Mouse (Mus musculus) layer of hippocampus, postnatal 25 days (tissue): ENCODE measurements around the gene Lingo3. TPM values are rescaled to one million over a fixed set of nuclear protein-coding genes. Genes with fewer than 3 reads are reported as not detected.

Experiments used
- DNase-seq, 2 experiments: peaks; one replicate each; pipeline ENCODE4 v3.0.0; 2022; ENCODE audit warnings: mixed read lengths in 2 of 2, low spot score in 1 of 2; ENCODE audit errors: extremely low spot score in 1 of 2
- total RNA-seq, 2 experiments: library from RNA; stranded (reverse); gene quantifications; 2 replicates each; pipeline ENCODE4 v1.2.3; 2021

Gene Lingo3
- total RNA-seq, 2 experiments from 2014 or later = 38.3 to 39.9 TPM

DNA sequence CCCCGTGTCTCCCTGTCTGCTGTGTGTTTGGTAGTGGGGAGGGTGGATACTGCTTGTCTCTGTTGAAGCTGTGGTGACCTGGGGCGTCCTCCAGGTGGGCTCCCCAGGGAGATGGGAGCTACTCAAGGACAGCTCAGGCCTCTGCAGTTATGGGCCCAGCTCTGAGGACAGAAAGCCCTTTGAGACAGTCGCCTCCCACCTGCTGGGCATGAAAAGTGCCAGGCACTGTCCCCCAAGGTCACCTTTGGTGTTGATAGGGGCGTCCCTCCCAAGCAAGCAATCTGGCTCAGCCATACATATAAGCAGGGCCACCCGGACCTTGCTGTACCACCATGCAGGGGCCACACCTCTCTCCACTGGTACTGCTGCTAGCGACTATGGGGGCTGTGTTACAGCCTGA is 38.9 kb downstream of the Lingo3 start, which contains the start of gene Amh:
Amh (plus strand) TSS at position 328 of the 400 bp plus-strand sequence.
- no peak for DNase-seq

DNA sequence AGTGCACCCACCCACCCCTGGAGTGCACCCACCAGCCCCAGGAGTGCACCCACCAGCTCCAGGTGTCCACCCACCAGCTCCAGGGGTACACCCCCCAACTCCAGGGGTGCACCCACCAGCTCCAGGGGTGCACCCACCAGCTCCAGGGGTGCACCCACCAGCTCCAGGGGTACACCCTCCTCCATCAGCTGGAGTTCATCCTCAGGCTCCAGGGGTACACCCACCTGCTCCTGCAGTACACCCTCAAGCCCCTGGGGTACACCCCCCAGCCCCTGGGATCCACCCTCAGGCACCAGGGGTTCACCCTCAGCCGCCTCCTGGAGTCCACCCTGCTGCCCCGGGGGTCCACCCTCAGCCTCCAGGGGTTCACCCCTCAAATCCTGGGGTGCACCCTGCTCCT is 39.5 kb downstream of the Lingo3 start:
- no peak for DNase-seq

DNA sequence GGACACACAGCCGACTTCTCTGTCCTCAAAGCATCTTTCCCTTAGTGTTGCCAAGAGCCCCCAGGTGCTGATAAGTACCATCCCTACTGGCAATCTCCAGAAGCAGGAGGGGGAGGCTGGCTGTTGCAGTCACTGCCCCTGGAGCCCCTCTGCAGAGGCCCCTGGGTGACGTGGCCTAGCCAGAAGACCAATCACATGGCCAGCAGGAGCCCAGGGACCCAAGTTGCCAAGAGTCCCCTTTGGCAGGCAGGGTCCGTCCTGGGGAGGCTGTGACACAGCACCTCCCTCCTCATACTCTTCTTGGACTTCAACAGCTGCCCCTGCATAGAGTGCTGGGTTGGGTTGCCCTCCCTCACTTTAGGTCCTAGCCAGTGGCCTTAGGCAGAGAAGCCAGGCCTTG is 40.8 kb downstream of the Lingo3 start:
- no peak for DNase-seq

GRCm38 (mm10) chr10:80802204-80802912 is 41.5 kb downstream of the Lingo3 start:
- no peak for DNase-seq

- DNase-seq = no peak
Observed at GRCm38 (mm10) chr10:80799070-80799566, 44.7 kb downstream of the Lingo3 start.

- DNase-seq = peak; percentile 98
Observed at GRCm38 (mm10) chr10:80798150-80799006, 45.5 kb downstream of the Lingo3 start, which contains the start of the genes Sf3a2 and Plekhj1. TSS of gene Sf3a2 (plus strand) at chr10:80798198. TSS of gene Plekhj1 (minus strand) at chr10:80798626.

DNA sequence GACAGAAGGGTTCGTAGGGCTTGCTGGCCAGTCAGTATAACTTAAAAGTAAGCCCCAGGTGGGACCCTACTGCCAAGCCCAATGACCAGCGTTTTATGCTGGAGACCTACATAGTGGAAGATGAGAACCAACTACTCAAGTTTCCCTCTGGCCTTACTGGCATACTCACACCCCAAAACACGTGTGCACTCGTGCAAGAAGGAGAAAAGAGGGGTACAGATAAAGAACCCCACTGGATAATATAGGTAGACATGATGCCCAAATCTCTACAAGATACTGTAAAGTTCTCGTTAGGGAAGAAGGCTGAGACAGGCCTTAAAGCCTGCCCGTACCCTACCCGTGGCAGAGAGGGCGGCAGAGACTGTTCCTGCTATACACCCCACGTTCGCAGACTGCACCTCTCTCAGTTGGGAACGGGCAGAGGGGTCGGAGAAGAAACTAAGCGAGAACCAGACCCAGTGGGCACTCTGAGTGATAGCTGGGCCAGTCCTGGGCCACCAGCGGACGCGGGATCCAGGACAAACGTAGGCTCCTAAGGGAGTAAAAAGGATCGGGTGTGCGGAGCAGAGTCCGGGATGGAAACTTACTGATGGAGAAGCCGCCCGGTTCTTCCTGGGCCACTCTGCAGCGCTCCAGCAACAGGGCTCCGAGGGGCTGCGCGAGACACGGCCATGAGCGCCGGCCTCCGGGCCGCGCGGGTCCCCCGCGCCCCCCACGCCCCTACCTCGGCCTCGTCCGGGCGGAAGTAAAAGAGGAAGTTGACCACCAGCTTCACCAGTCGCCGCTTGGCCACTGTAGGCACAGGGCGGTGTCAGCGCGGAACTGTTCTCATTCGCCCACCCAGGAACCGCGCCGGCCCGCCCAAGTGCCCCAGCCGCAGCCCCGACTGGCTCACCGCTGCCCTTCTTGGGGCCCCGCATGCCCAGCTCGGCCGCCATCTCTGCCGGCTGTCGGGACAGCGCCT is 46.4 kb downstream of the Lingo3 start:
- DNase-seq = no peak

DNA sequence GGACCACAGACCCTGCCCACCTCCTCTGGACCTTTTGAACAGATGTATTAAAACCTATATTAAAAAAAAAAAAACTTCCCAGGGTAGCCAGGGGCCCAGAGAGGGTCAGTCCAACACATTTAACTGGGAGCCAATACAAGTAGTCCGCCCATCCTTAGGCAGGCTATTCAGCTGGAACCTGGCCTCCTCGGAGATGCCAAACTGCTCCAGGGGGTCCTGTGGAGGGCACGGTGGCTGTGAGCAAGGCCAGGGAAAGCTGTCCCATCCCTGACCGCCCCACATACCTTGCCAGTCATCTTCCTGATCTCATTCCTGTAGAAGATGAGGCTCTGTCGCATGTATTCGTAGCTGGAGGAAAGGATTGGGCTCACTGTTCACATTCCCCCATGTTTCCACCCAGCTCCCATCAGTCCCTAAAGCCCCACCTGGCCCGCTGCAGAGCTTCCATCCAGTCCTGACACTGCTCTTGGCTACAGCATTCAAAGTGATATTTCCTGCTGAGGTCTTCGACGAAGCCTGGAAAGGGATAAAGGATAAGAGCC is 47.5 kb downstream of the Lingo3 start:
- DNase-seq = no peak

- DNase-seq = no peak
Observed at GRCm38 (mm10) chr10:80794750-80795149, 49.1 kb downstream of the Lingo3 start.

DNA sequence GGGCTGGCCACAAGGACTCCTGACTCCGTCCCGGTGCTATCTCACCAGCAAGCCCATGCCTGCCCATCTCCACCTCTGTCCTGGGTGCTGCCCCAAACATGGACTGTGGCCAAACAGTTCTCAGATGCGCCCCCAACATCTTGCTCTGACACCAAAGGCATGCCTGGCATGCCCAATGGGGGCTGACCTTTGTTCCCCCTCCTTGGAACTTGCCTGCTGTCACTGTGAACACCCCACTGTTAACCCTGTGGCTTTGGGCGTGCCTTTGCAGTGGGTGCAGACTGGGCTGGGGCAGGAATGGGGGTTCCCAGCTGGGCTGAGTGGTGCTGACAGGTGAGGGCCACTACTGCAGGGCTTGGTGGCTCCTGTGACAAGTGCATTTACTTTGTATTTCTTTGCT is 50.0 kb downstream of the Lingo3 start:
- DNase-seq = no peak

- no peak for DNase-seq
Observed at GRCm38 (mm10) chr10:80793033-80793784, 50.6 kb downstream of the Lingo3 start.

- DNase-seq = no peak
Observed at GRCm38 (mm10) chr10:80792175-80793032, 51.4 kb downstream of the Lingo3 start.

- DNase-seq = no peak
Observed at GRCm38 (mm10) chr10:80791476-80792174, 52.2 kb downstream of the Lingo3 start.

- no peak for DNase-seq
Observed at GRCm38 (mm10) chr10:80790761-80791404, 53.0 kb downstream of the Lingo3 start.

- DNase-seq = no peak
Observed at GRCm38 (mm10) chr10:80787517-80787916, 56.3 kb downstream of the Lingo3 start.

DNA sequence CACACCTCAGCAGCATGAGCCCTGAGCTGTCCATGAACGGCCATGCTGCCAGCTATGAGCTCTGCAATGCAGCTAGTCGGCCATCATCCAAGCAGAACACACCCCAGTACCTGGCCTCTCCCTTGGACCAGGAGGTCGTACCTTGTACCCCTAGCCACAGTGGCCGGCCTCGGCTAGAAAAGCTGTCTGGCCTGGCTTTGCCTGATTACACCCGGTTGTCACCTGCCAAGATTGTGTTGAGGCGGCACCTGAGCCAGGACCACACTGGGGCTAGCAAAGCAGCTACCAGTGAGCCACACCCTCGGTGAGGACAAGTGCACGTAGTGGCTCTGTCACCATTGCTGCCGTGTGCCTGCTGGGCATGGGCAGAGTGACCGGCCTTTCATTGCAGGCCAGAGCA is 57.9 kb downstream of the Lingo3 start:
- no peak for DNase-seq

DNA sequence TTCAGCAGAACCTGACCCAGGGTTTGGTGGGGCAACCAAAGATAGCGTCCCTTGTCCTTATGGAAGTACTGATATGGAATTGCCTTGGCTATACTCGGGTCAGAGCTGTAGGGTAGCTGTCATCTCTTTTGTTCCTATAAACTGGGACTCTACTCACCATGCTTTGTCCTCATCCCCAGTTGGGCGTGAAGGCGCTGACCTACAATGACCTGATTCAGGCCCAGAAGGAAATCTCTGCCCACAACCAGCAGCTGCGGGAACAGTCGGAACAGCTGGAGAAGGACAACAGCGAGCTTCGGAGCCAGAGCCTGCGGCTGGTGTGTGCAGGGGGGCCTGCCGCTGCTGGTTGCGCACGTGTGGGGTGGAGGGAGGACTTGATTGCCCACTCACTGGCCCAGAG is 59.0 kb downstream of the Lingo3 start:
- DNase-seq = no peak
